Mouse (Mus musculus) mesoderm, embryonic 11.5 days (tissue): ENCODE data around the gene Sash1.

Experiments used
- DNase-seq: peaks from one replicate; pipeline ENCODE4 v3.0.0-alpha.2; 2012; ENCODE audit warnings: low read depth, low spot score

The Sash1 gene

DNA sequence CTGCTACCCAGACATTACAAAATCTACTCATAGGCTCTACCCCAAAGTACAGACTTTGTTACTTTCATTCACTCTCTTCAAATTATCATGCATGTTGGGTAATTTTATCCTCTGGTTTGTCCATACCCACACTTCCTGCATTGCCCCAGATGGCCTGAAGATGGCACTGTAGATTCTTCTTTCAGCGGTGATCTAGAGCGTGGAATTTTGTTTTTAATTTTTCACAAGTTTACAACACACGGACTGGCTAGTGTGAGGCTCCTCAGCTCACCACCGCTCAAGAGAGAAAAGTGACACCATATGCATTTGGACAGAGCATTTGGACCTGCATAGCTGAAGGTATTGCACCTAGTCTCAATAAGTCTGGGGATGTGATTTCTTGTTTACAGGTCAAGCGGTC lies 93.5 kb downstream of the Sash1 start:
- peak; percentile 48 for DNase-seq

DNA sequence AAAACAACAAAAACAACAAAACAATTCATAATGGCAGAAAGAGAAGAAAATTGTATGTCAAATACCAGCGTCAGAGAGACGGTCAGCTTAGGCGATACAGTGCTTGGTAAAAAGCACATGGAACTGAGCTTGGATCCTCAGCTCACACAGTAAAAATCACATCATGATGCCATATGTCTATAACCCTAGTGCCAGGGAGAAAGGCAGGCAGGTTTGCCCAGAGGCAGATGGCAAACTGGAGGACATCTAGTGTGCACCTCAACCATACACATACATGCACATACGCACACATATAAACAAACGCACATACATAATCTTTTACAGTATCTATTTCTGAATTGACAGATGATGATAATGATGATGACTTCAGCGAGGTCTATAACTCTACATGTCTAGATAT lies 96.8 kb downstream of the Sash1 start:
- no peak for DNase-seq

DNA sequence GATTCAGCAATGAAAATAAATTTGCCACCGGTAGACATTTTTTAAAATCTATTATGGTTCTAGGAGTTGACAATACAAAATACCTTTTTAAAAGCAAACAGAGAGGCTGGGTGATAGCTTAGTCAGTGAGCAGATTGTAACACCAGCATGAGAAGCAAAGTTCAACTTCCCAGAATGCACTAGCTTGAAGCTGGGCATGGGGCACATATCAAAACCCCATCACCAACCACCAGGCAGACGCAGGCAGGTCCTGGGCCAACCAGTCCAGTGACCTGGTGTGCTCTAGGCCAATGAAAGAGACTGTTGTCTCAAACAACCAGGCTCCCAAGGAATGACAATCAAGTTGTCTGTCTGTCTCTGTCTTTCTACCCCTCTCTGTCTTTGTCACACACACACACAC lies 98.6 kb downstream of the Sash1 start:
- no peak for DNase-seq

DNA sequence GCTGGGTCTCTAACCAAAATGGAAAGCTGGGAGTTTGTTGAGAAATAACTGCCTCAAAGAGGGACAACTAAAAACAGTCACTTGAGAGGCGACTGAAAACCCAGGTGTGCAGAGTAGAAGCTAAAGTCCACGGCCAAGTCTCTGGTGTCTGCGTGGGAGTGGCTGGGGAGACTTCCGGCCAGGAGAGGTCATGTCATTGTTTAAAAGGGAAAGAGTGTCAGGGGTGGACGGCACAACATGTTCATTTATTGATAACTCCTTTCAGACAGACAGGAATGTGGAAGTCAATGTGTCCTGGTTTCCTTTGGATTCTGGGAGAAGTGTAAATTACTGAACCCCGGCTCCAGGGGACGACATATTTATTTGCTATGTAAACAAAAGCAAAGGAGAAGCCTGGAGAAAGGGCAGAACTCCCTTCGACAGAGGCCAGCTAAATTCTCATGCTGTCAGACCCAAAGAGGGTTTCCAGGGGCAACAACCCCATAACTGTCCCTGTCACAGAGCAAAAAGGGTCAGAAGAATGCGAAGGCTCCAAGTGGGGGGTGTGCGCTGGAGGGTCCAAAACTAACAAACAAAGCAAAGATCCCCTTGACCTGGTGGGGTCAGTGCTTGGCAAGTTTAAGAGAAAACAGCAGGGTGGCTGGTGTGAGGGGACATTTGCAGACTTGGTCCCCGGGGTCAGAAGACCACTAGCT lies 100.3 kb downstream of the Sash1 start:
- DNase-seq, result peak; percentile 74

DNA sequence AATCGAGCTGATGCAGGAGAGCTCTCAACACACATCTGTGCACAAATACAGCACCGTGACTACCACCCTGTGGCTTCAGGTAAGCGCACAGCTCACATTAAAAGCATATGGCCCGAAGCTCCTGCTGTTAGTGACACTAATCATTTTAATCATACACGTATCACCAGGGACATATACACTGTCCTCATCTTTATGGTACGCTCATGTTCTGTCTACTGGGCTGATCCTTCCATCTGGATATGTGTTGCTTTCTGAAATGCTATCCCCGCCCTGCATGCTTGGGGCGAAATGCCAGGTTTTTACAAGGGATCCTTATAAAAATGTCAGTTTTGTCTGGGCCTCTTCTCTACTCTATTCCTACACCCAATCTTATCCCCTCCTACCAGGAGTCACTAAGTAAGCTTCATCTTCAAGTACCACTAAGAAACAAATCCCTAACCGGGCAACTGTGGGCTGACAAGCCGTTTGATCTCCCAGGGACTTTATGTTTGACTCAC lies 103.9 kb downstream of the Sash1 start:
- DNase-seq, result no peak

DNA sequence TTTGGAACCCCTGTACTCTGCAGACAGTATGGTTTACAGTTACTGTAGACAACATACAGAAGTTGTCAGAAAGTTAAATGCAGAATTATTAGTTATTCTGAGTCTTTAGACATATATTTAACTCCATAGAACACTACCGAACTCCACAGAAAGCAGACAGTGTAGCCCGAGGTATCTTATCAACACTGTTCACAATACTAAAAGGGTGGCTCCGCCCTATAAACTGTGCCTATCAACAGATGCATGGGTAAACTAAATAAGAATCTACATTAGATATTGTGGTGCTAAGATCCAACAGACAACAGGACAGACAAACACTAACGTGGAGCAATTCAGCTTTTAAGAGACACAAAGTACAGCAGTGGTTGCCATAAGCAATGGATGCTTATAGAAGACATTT lies 106.0 kb downstream of the Sash1 start:
- no peak for DNase-seq

DNA sequence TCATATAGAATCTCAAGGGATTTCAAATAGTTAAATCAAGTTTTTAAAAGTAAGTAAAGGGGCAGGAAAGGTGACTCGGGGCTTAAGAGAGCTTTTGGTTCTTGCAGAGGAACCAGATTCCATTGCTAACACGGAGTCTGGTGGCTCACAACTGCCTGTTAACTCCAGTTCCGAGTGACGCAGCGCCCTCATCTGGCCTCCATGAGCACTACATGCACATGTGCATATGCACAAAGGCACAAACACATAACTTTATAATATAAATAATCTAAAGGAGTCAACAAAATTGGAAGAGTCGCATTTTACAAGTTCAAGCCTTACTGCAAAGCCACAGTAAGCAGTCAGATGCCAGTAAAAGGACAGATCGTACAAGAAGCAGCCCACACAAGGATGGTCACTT lies 107.0 kb downstream of the Sash1 start:
- no peak for DNase-seq

DNA sequence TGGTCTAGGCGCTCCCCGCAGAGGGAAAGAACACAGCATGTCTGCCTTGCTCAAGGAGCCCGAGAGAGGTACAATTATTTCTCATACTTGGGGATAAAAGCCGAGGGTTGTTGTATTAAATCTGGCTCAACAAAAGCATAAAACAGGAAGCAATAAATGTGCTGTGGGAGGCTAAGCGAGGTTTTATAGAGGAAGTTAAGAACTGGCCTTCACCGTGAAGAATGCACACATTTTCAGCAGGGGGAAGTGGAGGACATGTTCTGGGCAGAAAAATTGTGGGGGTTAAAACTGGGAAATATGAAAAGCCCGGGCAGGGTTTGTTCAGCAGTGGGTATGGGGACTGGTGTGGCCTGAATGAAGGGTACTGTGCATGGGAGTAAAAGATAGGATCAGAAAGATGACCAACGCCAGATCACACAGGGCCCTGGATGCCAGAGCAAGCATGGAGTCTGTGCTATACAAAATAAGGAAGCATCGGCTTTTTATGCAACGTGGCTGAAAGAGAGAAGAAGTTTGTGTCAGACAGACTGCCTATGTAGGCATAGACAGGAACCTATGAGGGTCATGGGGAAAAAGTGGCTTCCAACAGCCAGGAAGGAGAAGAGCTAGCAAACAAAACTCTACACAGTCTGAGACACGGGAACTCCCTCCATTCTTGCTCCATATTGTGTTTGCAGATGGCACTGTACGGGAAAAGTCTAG lies 108.2 kb downstream of the Sash1 start:
- DNase-seq, result no peak

DNA sequence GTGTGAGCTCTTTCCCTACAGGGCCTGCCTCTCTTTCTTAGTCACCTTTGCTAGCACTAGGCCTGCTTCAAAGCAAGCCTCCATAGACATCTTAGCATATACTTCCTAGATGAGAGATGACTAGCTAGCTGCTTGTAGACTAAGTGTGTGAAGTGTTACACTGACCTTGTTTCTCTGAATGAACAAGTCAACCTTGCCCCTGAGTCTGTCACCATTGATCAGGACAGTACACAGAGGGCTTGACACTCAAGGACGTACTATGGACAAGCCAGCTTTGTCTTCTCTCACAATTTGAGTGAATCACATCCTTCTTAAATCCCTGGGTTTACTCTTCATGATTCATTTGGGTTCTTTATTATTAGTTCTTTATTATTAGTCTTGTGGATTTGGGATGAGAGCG lies 109.1 kb downstream of the Sash1 start:
- no peak for DNase-seq

DNA sequence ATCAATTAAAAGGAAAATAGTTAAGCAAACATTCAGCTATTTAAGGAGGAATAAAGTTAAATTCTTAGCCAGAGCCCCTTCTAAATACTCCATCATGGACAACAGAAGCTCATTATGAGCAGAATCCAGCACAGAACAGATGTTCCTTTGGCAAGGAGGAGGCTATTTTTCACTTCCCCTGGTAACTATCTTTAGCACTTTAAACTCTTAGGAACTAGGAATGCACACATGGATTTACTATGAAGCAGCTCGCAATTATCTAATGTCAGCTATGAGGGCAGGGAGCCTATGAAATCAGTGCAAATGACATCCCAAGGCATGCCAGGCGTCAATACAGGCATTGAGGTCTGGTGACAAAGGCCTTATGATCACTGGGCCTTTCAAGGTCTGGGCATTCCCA lies 110.1 kb downstream of the Sash1 start:
- no peak for DNase-seq

DNA sequence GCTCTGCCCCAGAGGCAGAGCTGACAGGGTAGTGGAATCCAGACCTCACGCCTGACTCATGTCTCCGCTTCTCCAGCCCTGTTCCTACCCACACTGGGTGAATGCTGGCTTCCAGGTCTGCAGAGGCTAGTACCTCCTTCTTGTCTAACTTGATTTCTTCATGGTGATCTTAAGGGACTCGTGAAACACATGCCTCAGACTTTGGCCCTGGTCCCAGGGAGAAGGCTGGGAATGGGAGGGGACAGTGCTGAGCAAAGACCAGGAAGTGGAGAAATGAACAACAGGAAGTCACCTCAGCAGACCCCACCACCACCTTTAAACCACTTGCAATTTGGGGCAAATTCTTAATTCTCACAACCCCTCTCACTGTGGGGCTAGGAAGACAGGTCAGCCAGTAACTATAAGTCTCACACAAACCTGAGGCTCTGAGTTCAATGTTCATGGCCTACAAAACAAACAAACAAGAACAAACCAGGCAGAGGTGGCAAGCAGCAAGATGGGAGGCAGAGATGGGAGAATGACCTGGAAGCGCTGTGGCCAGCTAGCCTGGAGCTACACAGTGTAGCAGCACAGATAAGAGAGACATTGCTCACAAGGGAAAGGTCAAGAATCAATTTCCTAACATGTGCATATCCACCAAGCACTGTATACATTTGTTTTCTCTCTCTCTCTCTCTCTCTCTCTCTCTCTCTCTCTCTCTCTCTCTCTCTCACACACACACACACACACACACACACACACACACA lies 113.2 kb downstream of the Sash1 start:
- DNase-seq, result no peak

DNA sequence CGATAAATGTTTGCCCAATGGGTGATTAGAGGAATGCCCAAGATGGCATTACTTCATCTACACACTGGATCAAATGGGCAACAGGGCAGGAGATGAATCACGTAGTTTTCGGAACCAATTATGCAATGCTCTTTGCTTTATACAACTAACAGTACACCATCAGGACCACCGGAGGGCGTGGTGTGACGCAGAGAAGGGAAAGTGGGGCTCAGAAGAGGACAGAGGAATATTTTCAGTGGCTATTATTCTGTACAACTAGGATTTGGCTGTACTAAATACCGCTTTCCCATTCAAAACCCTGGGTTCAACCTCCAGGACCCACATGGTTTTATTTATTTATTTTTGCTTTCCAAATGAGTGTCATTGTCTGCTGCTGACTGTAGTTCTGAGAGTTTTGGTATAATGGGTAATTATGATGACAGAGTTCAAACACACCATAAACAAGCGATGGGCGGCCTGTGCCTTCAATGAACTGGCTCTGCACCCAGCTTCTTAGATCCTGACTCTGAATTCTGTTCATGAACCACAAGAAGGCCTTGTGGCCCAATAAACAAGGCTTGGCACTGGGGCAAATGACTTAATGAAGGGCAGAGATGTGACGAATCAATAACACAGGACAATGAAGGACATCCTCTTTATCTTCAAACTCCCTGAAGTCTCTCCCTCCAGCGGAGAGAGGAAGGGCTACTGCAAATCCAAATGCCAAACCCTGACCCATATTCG lies 114.8 kb downstream of the Sash1 start:
- no peak for DNase-seq

DNA sequence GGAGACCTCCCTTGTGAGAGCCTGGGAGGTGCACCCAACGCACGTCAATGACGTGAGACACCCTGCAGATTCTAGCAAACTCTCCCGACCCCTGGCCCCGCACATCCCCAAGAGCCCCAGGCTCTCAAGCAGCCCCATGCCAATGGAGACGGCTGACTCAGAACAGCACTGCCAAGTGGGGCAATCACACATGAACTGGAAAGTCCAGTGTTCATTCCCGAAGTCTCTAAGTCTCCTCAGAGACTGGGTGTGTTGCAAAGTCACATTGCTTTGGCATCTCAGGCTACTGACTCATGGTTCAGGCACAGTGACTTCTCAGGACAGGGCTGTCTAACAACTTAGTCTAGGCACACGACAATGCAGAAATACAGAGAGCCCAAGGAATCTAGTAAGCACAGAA lies 117.2 kb downstream of the Sash1 start:
- DNase-seq, result no peak

DNA sequence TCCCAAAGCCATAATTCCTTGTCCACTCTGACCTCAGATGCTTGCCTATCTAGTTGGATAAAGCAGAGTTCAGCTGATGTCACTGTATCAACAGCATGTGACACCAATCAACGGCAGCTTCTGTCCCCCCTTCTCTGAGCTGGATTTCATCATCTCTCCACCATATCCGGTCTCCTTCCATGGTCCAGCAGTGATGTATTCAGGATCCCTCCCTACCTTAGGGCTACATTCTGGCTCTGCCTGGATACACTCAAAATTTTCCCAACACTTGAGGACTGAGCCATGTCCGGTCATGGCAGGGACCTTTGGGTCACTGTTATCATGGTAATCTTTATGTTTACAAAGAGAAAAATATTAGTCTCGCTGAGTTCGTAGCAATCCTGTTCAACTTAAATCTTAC lies 118.5 kb downstream of the Sash1 start:
- DNase-seq, result no peak

DNA sequence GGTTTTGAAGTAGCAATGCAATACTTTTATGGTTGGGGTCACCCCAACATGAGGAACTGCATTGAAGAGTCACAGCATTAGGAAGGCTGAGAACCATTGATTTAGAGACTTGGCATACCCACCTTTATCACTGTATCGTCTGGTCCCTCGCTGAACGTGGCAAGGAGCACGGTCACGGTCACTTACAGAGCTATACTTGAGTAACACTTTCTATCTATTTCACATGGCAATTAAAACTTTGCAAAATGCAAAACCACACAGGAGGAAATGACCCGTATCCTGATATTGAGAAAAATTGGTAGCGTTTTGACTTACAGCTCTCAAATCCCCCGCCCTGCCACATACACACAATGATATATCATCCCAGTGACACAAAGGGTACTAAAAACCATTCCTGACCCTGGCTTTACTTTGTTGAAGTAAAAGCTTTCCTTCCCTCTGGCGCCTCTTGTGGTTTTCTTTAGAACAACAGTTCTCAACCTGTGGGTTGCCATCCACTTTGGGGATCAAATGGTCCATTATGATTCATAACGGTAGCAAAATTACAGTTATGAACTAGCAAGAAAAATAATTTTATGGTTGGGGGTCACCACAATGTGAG lies 119.8 kb downstream of the Sash1 start:
- DNase-seq, result peak; percentile 52

DNA sequence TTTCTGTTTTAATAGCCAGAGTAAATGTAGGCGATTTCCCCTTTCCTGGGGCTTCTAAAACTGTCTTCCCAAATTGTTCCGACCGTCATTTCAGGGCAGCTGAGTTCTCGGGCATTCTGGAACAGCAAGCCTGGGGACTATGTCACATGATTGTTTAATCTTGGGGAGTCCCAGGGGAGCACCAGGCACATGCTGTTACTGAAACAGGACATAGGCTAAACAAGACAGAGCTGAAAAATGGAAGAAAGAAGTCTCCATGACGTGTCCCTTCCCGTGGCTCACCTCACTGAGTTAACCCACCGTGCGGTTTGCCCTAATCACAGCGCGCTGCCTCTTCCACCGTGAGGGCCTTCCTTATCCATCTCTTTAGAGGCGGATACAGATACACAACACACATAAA lies 123.1 kb downstream of the Sash1 start:
- peak; percentile 57 for DNase-seq

DNA sequence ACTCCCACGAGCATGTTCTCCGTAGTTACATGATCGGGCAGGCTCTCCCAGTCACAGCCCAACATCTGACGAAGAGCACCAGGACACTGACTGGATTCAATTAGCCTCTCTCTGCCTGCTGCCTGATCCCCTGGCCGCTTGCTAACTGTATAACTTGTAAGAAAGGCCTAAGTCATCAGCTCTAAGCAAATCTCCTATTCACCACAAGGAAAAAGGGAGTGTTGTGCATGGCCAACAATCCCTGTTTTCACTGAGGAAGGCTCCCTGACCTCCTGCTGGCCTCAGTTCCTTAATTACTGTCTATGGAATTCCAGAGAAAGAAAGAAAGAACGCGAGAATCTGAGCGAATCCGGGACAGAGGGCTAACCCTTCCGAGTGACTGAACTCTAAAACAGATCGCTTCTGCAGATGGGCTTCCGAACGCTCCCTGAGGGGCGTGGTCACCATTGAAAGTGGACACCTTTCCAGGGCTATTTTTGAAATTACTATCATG lies 123.6 kb downstream of the Sash1 start:
- peak; percentile 92 for DNase-seq

DNA sequence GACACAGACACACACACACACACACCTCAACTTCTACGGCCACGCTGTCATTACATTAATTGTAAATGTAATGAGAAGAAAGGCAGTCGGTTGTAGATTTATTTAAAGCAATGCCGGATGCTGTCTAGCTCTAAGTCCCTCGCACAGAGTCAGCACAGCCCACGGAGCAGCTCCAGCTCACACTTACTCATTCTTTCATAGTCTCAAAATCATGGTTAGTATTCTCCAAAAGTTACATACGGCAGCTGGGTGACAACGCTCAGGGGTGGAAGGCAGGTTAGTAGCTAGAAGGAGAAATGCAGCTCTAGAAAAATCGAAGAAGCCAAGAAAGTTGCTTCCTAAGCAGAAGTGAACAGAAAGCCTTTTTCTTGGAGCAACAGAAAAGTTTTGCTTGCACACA lies 124.2 kb downstream of the Sash1 start:
- no peak for DNase-seq

DNA sequence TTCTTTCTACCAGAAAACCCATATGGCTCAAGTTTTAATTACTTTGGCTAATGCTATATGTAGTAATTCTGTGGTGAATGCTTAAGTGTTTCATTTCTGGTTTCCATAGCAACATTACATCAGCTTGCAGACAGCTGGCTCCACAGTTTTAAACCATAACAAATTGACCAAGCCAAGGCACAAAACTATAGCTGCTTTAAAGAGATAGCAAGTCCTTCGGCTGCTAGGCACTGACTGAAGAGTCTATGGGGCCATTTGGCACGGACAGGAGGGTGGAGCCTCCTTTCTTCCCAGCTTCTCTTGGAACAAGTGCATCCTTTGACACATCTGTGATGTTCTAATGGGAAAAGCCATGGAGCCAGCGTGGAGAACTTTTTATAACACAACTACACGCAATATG lies 125.3 kb downstream of the Sash1 start:
- DNase-seq, result peak; percentile 73

DNA sequence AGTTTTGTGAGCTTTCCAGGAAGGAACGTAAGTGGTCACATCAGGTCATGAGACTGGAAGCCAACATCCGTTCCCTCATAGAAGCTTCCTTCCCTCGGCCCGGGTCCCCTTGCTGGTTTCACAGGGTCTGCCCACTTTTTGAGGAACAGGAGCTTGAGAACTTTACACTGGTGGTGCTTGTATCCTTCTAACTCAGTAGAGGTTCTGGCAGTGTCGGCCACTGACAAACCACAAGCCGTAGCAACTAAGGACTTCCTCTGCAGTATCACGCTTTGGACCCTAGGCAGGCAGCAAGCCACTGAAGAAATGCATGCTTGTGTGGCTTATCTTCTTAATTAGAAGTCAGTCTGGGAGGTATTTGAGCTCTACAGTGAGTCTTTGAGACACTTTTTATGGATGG lies 126.6 kb downstream of the Sash1 start:
- DNase-seq, result no peak

DNA sequence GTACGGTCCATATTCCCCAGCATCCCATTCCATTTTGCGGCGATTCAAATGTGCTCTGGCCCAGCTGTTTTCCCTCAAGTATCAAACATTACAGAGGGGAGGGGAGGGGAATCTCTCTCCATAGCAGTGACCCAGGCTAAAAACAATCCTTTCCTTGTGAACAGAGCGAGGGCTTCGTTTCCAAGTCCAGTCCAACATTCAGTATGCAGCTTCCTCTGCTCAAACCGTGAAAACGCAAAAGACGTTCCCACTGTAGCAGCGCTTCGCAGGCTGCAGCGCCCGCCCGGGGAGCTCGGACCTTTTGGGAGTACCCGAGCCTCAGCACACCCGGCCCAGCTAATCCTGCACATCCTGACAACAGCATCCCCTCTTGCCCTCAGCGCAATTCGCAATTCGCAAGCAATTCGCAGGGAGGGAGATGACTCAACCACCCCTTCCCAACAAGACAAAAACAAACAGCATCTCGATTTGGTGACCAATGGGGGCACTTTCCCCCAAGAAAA lies 128.4 kb downstream of the Sash1 start:
- DNase-seq, result peak; percentile 23
